Mouse (Mus musculus) limb, embryonic 12.5 days (tissue): ENCODE measurements around the gene Ttf1. TPM values are rescaled to one million over a fixed set of nuclear protein-coding genes. Genes with fewer than 3 reads are reported as not detected.
"Not testable (repeated sequence)": the region's sequence is repeated elsewhere in the genome, so short reads cannot be mapped to it uniquely, and the experiment has no call there.

ENCODE experiments used
- ATAC-seq: fragments of 200-750 bp; cut with Nextera tagmentation; 2 replicates; pipeline ENCODE4 v1.8.0; 2017; ENCODE audit warnings: low read depth, moderate TSS enrichment; ENCODE audit not compliant: insufficient number of reproducible peaks, insufficient read depth, low FRiP score, low TSS enrichment
- H3K27ac ChIP-seq: fragments of 300-500 bp; sonication (generic); 2 replicates; pipeline ENCODE4 v1.5.1; 2016; ENCODE audit warnings: mild to moderate bottlenecking, moderate library complexity
- H3K27me3 ChIP-seq: fragments of 300-500 bp; sonication (generic); 2 replicates; pipeline ENCODE4 v1.6.1; 2016; ENCODE audit warnings: mild to moderate bottlenecking, moderate library complexity
- H3K36me3 ChIP-seq: fragments of 300-500 bp; sonication (generic); 2 replicates; pipeline ENCODE4 v1.6.1; 2016; ENCODE audit warnings: mild to moderate bottlenecking, moderate library complexity
- H3K4me1 ChIP-seq: fragments of 300-500 bp; sonication (generic); replicated peaks from 2 replicates; pipeline ENCODE4 v1.6.1; 2016
- H3K4me2 ChIP-seq: fragments of 300-500 bp; sonication (generic); 2 replicates; pipeline ENCODE4 v1.6.1; 2016; ENCODE audit warnings: mild to moderate bottlenecking, moderate library complexity
- H3K4me3 ChIP-seq: fragments of 300-500 bp; sonication (generic); replicated peaks from 2 replicates; pipeline ENCODE4 v1.5.1; 2016; ENCODE audit warnings: mild to moderate bottlenecking
- H3K9ac ChIP-seq: fragments of 300-500 bp; sonication (generic); replicated peaks from 2 replicates; pipeline ENCODE4 v1.6.1; 2016; ENCODE audit warnings: mild to moderate bottlenecking, moderate library complexity
- H3K9me3 ChIP-seq: fragments of 300-500 bp; sonication (generic); 2 replicates; pipeline ENCODE4 v1.6.1; 2016; ENCODE audit warnings: mild to moderate bottlenecking, moderate library complexity
- WGBS: fragments of 180-500 bp; shearing (Covaris S2); methylation state at CpG from one replicate; pipeline ENCODE4 v1.1.7; 2016; 5-methylcytosine and 5-hydroxymethylcytosine counted together
- polyA plus RNA-seq: library from polyadenylated mRNA; unstranded; fragments of >200 nt; fragmentation: Nextera tagmentation; extraction: Ambion mirVana; gene quantifications from 2 replicates; pipeline ENCODE4 v1.2.1, GENCODE M21; 2016

Ttf1 gene
- polyA plus RNA-seq, 1 experiment from 2014 or later, result 13.7 TPM

DNA sequence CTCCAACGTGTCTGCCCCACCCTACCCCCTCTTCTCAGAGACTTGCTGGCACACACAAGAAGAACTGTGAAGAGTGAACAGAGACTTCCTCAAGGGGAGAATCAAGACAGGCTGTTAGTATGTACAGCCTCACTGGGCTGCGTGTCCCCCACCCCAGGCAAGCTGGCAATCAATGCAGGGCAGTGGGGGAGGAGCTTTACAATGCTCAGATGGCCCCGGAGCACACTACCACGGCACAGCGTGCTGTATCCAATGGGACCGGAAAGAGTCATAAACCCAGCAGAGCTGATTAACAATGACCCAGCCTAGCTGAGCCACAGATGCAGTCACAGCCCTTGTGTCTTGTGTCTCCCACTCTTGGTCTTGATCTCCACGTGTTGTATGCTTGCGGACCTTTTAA lies 38.7 kb downstream of the Ttf1 start:
- WGBS, result 40% methylated on average over 8 of the region's 8 CpGs

DNA sequence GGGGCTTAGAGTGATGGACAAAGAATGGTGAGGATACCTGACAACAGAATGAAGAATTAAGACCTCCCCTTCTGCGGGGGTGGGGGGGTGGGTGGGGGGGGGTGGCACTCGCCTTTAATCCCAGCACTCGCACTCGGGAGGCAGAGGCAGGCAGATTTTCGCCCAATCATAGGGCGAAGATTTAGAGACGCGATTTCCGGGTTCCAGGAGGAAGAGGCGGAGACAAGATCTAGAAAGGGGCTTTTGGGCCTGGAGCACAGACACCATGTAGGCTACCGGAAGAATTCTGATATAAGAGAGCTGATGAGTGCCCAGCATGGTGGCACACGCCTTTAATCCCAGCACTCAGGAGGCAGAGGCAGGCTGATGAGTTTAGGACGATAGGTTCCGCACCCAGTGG lies 39.6 kb downstream of the Ttf1 start:
- Histone ChIP-seq H3K4me3 (no peak overlapping the region), H3K27ac (no peak overlapping the region), H3K36me3 (no peaks in the 10 kb centered on the region), H3K4me1 (peaks cover 6% of the 10 kb centered on the region; the same call in 1 of the 2 replicates), H3K4me2 (no peak overlapping the region), H3K27me3 (no peaks in the 10 kb centered on the region), H3K9me3 (no peaks in the 10 kb centered on the region), H3K9ac (no peak overlapping the region)
- WGBS, result 87% methylated on average over 14 of the region's 14 CpGs
- no peak for ATAC-seq

More for the DNA sequence above, 38.7 kb downstream of the Ttf1 start:
- no peak overlapping the region for H3K9ac ChIP-seq
- no peaks in the 10 kb centered on the region for H3K36me3 ChIP-seq
- no peak for ATAC-seq
- H3K4me2 ChIP-seq, result no peak overlapping the region
- no peaks in the 10 kb centered on the region for H3K27me3 ChIP-seq
- H3K27ac ChIP-seq, result no peak overlapping the region
- H3K9me3 ChIP-seq, result no peaks in the 10 kb centered on the region
- H3K4me3 ChIP-seq, result no peak overlapping the region
- peaks cover 6% of the 10 kb centered on the region; the same call in 1 of the 2 replicates for H3K4me1 ChIP-seq

DNA sequence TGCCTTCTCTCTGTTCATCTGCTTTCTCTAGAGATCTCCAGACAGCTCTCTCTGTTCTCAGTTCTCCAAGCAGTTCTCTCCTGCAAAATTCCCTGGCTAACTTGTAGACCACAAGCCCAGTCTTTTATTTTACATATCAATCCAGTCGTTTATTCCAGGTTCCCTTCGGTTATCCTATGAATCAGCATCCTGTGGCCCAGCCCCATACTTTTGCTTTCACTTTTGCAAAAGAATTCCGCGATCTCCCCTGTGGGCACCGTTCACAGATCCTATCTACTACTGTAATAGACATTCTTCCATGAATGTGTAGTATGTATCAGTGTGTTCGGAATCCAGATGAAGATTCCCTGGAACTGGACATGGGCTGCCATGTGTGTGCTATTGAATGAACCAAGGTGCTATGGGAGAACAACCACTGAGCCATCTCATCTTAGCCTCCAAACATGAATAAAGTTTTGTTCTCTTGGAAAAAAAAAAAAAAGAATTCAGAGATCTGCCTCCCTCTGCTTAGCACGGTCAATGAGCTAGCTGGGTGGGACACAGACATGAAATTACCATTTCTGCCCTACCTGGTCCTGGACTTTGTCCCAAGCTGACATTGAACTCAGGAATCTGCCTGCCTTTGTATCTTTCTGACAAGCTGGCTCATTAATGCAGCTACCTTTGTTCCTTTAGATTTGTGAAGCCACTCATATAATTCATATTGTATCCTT lies 40.9 kb downstream of the Ttf1 start:
- Histone ChIP-seq H3K27ac (no peak overlapping the region), H3K9me3 (no peaks in the 10 kb centered on the region), H3K27me3 (no peaks in the 10 kb centered on the region), H3K4me1 (peaks cover 6% of the 10 kb centered on the region; the same call in 1 of the 2 replicates), H3K4me3 (no peak overlapping the region), H3K36me3 (no peaks in the 10 kb centered on the region), H3K9ac (no peak overlapping the region; the same call in 1 of the 2 replicates), H3K4me2 (no peak overlapping the region)
- ATAC-seq, result no peak
- WGBS, result 80% methylated on average over 7 of the region's 7 CpGs

DNA sequence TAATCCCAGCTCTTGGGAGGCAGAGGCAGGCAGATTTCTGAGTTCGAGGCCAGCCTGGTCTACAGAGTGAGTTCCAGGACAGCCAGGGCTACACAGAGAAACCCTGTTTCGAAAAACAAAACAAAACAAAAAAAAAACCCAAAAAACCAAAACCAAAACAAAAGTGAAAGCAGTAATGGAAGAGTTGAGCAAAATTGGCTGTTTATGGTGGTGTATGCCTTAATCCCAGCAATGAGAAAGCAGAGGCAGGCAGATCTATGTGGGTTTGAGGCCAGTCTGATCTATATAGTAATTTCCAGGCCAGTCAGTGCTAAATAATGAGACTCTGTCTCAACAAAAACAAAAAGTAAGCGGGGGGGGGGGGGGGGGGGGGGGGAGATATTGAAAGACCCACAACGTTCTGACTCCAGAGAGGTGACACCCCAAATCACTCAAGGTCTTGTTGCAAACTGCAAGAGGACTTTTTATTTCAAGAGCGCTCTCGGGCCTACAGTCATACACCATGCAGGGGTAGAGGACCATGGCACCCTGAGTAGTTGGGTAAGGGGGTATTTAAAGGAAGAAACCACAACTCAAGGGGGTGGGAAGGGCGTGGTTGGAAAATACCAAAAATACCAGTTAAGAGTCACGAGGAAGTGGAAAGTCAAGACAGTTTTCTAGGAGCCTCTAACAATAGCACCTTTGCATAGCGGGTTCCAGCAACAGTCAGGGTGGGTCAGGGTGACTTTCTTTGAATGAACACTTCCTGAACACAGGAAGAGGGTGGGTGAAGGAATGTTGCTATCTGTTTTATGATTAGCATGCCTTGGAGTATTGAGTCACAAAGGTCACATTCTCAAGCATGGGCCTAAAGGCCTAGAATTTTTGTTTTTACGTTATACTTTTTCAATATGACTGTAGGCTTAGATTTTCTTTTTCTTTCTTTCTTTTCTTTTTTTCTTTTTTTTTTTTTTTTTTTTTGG lies 42.6 kb downstream of the Ttf1 start:
- not testable (repeated sequence) for H3K9me3 ChIP-seq, H3K27me3 ChIP-seq, H3K4me3 ChIP-seq, H3K4me2 ChIP-seq, H3K4me1 ChIP-seq, ATAC-seq, H3K27ac ChIP-seq, H3K36me3 ChIP-seq, H3K9ac ChIP-seq
- 86% methylated on average over 9 of the region's 10 CpGs for WGBS

DNA sequence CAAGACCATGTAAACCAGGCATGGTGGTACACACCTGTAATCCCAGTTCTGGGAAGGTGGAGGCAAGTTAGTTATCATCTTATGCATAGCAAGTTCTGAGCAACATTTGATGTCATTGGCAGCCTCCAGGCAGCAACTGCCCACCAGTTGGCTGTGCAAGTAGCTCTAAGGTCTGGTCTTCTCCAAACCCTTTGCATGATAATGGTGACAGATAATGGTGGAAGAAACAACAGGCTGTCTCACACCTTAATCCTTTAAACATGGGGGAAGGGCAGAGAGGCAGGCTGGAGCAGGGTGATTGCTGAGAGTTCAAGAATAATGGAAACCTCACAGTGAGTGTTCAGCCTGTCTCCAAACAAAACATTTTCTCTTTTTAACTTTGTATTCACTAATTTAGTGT lies 60.9 kb downstream of the Ttf1 start:
- no peak overlapping the region for H3K4me3 ChIP-seq
- no peaks in the 10 kb centered on the region for H3K27me3 ChIP-seq
- no peak overlapping the region for H3K4me2 ChIP-seq
- no peaks in the 10 kb centered on the region for H3K9me3 ChIP-seq
- no peak for ATAC-seq
- H3K4me1 ChIP-seq, result peaks cover under 1% of the 10 kb centered on the region; the same call in 1 of the 2 replicates
- H3K9ac ChIP-seq, result no peak overlapping the region
- no peak overlapping the region for H3K27ac ChIP-seq
- no peaks in the 10 kb centered on the region for H3K36me3 ChIP-seq

DNA sequence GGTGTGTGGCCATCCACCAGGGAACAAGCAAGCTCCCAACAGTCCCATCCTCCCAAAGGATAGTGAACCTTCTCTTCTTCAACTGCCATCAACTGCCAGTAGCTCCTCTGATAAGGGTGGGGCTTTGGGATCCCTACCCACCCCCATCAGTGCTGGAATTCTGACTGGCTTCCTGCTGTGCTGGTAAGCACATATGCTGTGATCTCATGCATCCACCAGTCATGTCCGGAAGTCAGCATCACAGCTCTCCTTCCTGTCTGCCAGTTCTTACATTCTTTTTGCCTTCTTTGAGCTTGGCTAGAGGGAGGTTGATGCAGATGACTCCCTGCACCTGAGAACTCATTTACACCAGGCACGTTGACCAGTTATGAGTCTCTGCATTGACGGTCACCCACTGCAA lies 62.4 kb downstream of the Ttf1 start:
- Histone ChIP-seq H3K4me1 (peaks cover 10% of the 10 kb centered on the region), H3K9me3 (no peaks in the 10 kb centered on the region), H3K36me3 (peaks cover 11% of the 10 kb centered on the region), H3K4me3 (no peak overlapping the region), H3K9ac (no peak overlapping the region), H3K4me2 (no peak overlapping the region), H3K27me3 (no peaks in the 10 kb centered on the region), H3K27ac (no peak overlapping the region)
- 75% methylated on average over 3 of the region's 3 CpGs for WGBS
- ATAC-seq, result no peak

DNA sequence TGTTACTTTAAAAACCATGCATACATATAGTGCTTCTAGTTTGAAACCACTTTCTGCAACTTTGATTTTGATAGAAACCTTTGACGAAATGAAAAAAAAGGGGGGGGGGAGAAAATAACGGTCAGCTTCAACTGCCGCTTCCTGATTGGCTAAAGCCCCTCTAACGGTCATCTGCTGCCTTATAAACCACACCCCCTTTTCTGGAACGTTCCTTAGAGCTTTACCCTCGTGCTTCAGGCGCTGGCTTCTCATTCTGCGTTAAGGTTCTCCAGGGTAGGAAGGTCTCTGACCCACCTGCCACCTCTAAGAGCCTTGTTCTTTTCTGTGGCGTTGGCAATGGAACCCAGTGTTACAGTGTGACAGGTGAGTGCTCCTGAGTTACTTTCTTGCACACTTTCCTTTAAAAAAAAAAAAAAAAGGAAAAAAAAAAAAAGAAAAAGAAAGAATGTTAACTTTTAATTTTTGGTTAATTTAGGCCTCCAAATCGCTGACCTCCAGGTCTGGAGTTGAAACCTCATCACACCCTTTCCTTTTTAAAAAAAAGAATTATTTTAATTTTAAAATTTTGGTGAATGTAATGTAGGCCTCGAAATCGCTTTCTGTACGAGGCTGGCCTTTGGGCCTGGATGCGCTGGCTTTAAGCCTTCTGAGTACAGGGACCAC lies 64.0 kb downstream of the Ttf1 start, which contains the start of gene Setx:
Setx (plus strand) TSS at position 275 of the 663 bp plus-strand sequence.
- Histone ChIP-seq H3K27ac (peak within 1 kb of the TSS; percentile 95), H3K36me3 (peaks cover 26% of the 10 kb centered on the region), H3K9me3 (no peaks in the 10 kb centered on the region), H3K4me1 (peaks cover 10% of the 10 kb centered on the region), H3K4me3 (peak within 1 kb of the TSS; percentile 72), H3K4me2 (peak within 1 kb of the TSS; percentile 78), H3K9ac (peak within 1 kb of the TSS; percentile 76), H3K27me3 (no peaks in the 10 kb centered on the region)
- no peak for ATAC-seq
- 70% methylated on average over 14 of the region's 14 CpGs for WGBS

DNA sequence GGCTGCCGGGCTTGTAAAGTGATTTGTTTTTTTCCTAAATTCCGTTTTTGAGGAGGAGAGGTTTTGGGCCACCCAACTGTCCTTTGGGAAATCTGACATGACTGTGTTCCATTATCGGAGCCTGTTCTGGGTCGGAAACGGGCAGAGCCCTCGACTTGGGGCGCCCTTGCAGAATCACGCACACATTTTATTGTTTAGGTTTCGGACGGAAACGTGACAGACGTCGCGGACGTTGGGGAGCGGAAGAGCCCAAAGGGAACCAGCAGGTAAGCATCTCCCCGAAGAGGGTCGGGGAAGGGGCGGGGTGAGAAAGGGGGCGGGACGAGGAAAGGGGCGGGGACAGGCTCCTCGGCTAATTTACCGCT lies 64.5 kb downstream of the Ttf1 start:
- H3K27me3 ChIP-seq, result no peaks in the 10 kb centered on the region
- peaks cover 10% of the 10 kb centered on the region for H3K4me1 ChIP-seq
- H3K36me3 ChIP-seq, result peaks cover 31% of the 10 kb centered on the region
- H3K4me2 ChIP-seq, result peak overlapping the region; percentile 78
- H3K27ac ChIP-seq, result peak overlapping the region; percentile 64
- under 1% methylated on average over 24 of the region's 24 CpGs for WGBS
- H3K4me3 ChIP-seq, result peak overlapping the region; percentile 72
- peak overlapping the region; percentile 34; the same call in 1 of the 2 replicates for H3K9ac ChIP-seq
- H3K9me3 ChIP-seq, result no peaks in the 10 kb centered on the region
- ATAC-seq, result no peak

DNA sequence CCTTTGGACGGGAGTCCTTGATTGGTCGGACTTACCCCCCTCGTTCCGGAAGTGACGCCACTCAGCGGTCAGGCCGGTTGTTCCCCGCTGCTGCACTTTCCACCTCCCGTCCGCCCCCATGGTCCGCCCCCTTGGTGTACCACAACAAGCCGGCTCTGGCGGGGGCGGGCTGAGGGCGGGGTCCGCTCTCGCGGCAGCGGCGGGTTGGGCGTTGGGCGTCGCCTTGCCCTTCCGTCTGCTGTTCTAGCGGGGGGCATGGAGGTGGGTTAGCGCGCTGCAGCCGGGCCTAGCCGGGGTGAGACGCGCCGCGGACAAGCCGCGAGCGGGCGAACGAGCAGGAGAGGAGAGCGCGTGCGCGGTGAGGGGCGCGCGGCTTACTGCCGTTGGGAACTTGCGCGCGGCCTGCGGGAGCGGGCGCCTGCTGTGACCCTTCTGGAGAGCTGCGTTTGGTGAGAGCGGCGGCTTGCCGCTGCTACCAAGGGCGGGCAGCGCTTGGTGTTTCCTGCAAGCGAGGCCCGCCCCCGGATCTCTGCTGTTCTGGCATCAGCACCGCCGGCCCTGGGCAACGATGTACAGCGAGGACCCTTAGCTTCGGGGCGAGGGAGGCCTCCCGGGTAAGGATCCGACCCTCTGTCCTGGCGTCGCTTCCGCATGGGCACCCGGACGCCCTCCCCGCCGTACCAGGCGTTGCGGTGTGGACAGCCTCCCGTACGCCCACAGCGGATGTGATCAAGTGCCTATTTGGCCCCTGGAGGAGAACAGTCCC lies 65.1 kb downstream of the Ttf1 start:
- ATAC-seq, result peak; percentile 98
- Histone ChIP-seq H3K4me1 (peaks cover 10% of the 10 kb centered on the region), H3K36me3 (peaks cover 37% of the 10 kb centered on the region), H3K9ac (peak overlapping the region; percentile 76), H3K9me3 (no peaks in the 10 kb centered on the region), H3K27me3 (no peaks in the 10 kb centered on the region), H3K27ac (peak overlapping the region; percentile 95), H3K4me2 (peak overlapping the region; percentile 78), H3K4me3 (peak overlapping the region; percentile 72)
- under 1% methylated on average over 80 of the region's 81 CpGs for WGBS

DNA sequence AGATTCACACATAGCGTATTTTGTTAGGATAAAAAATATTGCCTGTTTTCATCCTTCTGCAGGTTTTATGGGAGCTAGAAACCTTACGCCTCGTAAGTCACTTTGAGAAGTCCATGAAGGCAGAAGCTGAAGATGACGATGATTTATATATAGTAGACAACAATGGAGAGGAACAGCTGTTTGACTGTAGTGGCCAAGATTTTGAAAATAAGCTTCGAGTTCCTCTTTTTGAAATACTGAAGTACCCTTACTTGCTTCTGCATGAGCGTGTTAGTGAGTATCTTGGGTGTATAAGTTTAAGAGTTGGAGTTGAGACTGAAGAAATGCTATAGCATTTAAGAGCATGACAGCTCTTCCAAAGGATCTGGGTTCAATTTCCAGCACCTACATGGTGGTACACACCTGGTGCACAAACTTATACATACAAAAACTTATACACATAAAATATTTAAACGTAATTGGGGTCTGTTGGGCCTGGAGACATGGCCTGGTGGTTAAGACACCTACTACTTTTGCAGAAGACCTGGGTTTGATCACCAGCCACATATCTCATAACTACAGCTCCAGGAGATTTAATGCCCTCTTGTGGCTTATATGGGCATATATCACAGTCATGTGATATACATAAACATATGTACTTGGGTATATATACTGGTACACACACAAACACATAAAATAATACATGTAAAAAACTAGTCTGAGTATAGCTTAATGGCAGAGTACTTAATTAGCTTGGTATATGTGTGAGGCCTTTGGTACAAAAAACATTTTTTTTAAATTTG lies 70.2 kb downstream of the Ttf1 start:
- no peak overlapping the region for H3K4me2 ChIP-seq
- no peak overlapping the region for H3K4me3 ChIP-seq
- no peak overlapping the region for H3K27ac ChIP-seq
- peaks cover 78% of the 10 kb centered on the region for H3K36me3 ChIP-seq
- no peak overlapping the region for H3K9ac ChIP-seq
- H3K9me3 ChIP-seq, result no peaks in the 10 kb centered on the region
- no peaks in the 10 kb centered on the region for H3K27me3 ChIP-seq
- WGBS, result 95% methylated on average over 7 of the region's 7 CpGs
- ATAC-seq, result no peak
- peaks cover 10% of the 10 kb centered on the region for H3K4me1 ChIP-seq
